Mouse (Mus musculus) 3134 (cell line): Measurements from ENCODE around the gene Thrap3.
A peak's percentile ranks its signal among the peaks of the same experiment; 100 is the strongest.
"Not testable (repeated sequence)": the region's sequence is repeated elsewhere in the genome, so short reads cannot be mapped to it uniquely, and the experiment has no call there.

Experiments used
- DNase-seq: peaks from one replicate; pipeline ENCODE4 v3.0.0-alpha.2; 2011; ENCODE audit warnings: low spot score; ENCODE audit not compliant: insufficient read length; ENCODE audit errors: extremely low read depth

Gene Thrap3

DNA sequence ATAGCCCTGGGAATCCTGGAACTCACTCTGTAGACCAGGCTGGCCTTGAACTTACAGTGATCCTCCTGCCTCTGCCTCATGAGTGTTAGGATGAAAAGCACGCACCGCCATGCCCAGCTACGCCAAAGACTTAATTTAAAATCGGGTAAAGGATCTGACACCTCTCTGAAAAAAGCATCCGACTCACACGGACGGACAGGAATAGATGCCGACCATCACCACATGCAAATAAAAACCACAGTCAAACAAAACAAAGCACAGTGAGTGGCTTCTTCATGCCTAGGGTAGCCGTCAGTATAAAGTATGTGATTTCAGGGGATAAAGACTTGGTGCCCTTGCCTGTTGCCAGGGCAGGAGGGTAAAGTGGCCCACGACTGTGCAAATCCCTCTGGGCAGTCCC, 17.5 kb upstream of the Thrap3 start:
- no peak for DNase-seq

DNA sequence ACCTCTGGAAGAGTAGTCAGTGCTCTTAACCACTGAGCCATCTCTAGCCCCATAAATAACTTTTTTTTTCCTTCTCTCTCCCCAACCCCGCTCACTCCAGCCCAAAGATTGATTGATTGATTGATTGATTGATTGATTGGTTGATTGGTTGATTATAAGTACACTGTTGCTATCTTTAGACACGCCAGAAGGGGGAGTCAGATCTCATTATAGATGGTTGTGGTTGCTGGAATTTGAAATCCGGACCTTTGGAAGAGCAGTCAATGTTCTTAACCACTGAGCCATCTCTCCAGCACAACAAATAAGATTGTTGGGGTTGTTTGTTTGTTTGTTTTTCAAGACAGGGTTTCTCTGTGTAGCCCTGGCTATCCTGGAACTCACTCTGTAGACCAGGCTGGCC, 17.0 kb upstream of the Thrap3 start:
- DNase-seq = not testable (repeated sequence)

DNA sequence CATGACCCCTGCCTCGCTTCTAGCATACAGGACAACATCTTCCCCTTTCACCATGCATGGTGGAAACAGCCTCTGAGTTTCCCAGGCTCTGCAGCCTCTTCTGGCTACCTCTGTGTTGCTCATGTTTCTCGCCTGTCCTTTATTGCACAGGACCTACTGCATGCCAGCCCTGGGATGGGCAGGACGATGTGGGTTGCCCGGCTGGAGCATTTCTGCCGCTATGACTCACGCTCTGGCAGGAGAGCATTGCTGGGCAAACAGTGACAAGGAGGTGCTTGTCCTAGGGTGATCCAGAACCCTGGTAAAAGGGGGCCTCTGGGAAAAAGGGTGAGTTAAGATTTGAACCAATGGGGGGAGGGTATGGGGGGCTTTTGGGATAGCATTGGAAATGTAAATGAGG, 15.2 kb upstream of the Thrap3 start:
- DNase-seq = peak; percentile 80

DNA sequence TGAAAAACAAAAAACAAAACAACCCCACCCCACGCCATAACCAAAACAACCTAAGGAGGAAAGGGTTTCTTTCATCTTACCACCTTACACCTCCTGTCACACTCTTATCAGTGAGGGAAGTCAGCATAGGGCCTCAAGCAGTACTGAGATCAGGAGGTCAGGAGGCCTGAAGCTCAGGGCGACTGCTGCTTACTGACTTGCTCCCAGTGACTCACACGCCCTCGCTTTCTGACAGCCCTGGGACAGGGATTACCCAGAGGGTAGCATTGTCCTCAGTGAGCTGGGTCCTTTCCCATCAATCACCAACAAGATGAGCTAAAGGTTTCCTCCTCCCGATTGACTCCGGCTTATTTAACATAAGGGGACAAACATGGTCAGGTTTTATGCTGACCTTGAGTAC, 4.5 kb upstream of the Thrap3 start:
- no peak for DNase-seq

DNA sequence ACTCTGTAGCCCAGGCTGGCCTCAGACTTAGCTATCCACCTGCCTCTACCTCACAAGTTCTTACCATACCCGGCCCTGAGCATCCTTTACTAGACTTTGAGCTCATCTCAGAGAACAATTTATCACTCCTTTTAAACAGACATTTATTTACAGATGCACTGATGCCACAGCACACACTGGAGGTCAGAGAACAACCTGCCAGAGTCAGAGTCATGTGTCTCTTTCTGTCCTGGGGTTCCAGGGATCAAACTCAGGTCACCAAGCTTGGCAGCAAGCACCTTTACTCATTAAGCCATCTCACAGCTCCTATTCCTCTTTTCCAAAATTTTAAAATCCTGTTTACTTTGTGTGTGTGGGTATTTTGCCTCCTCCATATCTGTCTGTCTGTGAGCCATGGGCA, 2.8 kb upstream of the Thrap3 start:
- no peak for DNase-seq

DNA sequence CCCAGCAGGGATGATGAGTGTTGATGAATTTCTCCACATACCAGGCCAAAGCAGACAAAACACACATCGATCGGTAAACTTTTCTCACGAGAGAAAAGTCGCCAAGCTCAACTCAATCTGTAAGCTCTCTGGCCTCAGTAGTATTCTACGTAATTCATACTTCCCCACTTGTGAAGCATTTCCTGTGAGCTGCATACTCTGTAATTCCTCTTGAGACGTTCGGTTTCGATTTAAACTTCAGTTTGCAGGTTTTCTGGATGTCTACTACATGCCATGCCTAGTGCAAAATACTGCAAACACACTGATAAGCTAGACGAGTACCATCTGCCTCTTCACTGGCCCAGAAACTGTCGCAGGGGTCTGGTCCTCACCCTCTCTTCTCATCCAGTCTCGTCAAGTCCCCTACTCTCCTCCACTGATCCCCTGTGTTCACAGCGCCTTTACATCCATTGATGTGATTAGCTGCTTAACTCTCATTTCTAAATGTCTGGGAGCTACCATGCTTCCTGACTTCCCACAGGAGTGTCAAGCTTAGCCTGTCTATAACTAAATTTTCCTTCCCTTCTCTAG, 2.2 kb upstream of the Thrap3 start:
- DNase-seq = no peak

DNA sequence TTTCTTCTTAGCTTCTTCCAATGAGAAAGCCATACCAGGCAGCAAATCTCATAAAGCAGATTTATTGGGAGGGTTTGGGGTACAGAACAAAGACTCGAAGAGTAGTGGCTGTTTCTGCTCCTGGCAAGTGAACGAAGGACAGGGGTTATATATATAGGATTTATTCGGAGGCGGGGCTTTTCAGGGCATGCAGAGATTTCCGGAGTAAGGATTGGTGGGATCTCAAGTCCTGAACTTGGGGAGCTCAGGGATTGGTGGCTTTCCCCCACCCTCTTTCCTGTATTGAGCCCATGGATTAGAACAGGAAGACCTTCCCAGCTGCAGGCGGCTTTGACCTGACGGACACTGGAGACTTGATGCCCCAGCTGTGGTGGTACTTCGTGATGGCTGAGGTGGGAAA, 1.5 kb upstream of the Thrap3 start:
- DNase-seq = no peak

DNA sequence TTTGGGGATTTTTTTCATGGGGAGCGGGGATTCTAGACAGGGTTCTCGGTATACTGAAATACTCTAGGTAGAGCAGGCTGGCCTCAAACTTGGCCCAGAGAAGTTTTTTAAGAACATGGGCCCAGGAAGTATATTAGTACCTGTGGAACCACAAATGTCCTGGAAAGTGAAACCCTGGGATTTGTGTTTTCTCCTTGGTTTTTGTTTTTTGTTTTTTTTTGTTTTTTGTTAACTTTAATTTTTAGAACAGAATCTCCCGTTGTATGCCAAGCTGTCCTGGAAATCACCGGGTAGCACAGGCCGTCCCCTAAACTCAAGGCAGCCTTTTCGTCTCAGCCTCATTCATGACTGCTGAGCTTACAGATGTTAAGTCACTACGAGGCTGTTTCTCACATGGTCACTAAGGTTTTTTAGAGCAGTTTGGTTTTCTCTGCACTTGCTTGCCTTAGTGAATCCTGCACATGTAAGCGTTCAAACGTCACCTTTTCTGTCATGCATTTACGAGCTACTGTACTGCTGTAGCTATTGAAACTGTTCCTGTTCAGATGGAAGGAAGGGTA, 856 bp upstream of the Thrap3 start:
- DNase-seq = no peak

DNA sequence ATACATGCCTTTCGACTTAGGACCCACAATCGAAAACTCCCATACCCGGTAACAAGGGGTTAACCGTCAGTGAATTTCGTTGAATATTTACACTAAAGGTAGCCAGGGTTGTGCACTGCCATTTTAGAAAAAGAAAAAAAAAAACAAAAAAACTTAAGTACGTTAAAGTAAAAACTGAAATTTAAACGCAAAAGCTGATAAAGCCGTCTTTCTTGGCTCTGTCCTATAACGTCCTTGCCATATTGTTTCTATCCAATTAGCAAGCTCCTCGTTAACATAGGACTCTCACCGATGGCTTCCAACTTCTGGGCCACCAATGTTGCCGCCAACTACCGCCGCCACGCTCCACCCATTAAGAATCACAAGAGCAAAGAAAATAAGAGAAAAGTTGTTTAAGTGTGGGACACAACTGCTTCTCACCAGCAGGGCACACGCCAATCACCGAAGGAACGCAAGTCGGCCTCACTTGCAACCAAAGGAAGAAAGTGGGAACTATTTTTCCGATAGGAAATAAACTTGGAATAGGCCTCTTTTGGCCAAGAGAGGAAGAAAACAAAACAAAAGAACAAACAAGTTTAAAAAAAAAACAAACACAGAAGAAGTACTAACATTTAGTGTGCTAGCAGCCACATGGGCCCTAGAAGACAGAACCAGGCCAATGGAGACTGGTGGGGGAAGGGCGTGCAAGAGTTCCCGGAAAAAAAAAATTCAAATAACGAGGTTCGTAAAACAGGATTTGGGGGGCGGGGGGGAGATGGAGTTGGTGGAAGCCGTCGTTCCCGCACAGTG, 852 bp downstream of the Thrap3 start:
- DNase-seq = no peak

DNA sequence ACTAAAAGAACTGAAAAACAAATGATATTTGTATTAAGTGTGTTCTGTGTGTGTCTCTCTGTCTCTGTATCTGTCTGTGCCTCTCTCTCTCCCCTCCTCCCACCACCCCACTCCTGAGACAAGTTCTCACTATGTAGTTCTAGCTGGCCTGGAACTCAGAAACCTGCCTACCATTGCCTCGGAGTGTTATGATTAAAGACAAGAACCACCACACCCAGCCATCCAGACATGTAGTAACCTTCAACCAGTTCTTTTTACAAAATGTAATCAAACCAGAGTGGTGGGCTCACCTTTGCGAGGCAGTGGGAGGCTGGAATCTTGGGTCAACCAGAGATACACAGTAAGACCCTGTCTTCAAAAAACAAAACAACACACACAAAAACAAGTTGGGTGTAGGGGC, 1.9 kb downstream of the Thrap3 start:
- DNase-seq = no peak

DNA sequence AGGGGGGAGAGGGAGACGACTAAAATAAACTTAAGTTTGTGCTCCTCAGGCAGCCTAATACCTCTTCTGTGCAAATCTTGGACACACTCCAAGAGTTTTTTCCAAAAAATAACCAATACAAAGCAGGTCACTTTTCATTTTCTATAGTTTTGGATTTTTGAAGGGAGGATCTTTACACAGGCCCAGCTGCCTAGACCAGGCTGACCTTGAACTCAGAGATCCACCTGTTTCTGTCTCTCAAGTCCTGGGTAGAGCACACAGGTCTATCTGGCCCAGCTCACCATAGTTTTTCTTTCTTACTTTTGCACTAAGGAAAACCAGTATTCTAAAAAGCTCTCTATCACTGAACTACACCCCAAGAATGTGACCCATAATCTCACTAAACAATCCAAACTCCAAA, 2.5 kb downstream of the Thrap3 start:
- DNase-seq = no peak

DNA sequence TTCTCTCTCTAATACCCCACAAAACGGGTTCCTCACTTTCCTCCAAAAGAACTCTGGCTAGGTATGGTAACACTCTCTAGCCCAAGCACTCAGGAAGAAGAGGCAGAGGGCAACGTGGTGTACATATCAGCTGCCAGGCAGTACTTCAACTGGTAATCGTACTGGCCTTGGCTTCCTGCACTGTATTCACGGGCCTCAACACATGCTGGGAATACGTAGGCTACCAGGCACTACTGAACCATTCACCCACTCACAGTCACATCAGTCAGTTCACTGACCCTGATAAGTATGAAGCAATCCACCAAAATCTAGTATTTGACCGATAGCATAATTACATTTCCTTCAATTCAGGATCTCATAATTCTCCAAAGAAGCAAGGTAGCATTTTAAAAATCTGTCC, 3.0 kb downstream of the Thrap3 start:
- no peak for DNase-seq

DNA sequence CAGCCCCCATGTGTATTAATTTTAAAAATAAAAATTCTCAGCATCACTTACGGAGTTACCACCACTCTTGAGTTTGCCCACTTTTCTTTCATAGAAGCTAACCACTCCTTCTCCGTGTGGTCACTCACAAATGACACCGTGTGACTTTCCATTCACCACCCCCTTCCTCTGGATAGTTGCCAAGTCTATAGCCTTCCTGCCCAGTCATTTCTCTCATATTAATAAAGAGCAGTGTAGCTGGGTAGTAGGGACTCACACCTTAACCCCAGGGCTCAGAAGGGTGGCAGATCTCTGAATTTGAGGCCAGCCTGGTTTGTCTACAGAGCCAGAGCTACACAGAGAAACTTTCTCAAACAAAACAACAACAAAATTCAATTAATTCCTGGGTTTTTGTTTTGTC, 5.1 kb downstream of the Thrap3 start:
- no peak for DNase-seq

DNA sequence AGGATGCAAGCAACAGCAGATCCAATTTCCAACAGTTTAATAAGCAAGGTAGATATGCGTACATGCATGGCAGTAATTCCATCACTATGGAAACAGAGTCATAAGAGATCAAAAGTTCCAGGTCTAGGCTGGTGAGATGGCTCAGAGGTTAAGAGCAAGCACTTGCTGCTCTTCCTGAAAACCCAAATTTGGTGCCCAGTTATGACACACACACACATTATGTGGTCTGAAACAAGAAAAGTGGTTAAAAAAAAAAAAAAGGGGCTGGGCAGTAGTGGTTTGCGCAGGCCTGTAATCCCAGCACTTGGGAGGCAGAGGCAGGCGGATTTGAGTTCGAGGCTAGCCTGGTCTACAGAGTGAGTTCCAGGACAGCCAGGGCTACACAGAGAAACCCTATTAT, 7.6 kb downstream of the Thrap3 start:
- no peak for DNase-seq

DNA sequence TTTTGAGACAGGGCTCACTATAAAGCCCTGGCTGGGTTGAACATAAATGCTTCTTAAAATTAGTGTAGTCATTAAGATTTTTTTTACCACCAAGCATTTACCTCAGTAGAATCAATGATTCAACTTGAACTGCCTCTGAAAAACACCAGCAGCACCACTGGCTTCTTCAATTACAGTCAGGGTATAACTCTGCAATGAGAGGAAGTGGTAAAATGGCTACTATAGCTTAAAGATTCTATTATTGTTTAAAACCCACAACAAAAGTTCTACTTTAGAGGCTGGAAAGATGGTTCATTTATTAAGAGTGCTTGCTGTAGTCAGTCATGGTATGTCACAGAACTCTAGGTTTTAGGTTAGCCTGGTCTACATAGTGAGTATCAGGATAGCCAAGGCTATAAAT, 8.3 kb downstream of the Thrap3 start:
- DNase-seq = no peak

DNA sequence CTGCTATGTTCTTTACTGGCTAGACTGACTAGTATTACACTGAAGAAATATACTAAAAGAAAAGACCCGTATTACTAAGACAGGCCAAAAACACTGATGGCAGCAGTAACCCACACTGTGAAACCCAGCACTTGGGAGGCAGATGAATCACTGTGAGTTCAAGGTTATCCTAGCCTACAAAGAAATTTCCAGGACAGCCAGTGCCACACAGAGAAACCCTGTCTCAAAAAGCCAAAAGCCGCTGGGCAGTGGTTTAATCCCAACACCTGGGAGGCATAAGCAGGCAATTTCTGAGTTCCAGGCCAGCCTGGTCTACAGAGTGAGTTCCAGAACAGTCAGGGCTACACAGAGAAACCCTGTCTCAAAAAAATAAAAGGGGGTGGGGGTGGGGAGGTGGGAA, 11.9 kb downstream of the Thrap3 start:
- no peak for DNase-seq

DNA sequence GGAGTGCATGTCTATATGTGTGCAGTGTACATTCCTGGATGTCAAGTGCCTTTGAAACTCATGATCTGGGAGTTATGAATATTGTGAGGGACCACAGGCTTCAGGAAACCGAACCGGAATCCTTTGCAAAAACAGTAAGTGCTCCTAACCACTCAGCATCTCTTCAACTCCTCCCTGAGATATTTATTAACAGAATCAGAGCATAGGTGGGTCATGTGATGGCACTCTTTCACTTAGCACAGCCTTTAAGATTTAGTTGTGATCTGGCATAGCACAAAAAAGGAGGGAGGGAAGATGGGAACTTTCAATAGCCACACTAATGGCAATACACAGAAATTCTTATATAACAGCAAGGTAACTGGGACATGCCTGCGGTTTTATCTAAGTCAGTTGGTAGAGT, 15.5 kb downstream of the Thrap3 start:
- no peak for DNase-seq

DNA sequence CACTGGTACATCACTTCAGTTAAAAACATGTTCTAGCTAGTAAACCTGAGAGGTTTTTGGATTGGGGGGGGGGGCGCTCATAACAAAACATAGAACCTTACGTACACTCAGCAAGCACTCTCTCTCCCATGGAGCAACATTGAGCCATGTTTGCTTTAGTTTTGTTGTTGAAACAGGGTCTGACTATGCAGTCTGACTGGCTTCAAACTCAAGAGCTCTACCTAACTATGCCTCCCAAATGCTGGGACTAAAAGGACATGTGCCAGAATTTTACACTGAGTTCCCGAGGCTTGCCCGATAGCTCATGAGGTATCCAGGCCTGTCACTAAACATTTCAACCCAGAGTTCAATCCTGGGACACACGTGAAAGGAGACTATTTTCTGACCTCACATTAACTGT, 19.5 kb downstream of the Thrap3 start:
- DNase-seq = no peak

DNA sequence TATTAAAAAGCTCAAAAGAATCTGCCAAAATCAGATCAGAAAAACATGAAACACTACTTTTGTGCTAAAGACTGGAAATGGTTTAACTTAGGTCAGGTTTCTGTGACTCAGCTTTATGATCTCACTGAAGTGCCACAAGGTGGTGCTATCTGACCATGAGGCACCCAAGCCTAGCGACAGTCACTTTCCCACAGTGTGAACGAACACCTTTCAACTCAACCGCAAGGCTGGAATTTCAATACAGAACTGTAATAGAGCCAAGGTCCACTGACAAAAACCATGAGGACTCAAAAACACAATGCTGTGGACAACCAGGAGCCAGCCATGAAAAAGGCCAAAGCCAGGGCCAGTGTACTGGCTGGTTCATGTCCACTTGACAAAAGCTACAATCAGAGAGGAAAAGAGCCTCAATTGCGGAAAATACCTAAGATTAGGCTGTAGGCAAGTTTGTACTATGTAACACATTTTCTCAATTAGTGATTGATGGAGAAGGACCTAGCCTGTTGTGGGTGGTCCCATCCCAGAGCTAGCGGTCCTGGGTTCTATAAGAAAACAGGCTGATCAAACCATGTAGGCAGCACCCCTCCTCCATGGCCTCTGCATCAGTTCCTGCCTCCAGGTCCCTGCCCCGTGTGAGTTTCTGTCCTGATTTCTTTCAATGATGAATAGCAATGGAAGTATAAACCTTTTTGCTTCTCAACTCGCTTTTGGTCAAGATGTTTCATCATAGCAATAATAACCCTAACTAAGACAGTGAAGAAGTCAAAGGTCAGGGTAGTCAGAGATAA, 21.2 kb downstream of the Thrap3 start:
- DNase-seq = no peak

DNA sequence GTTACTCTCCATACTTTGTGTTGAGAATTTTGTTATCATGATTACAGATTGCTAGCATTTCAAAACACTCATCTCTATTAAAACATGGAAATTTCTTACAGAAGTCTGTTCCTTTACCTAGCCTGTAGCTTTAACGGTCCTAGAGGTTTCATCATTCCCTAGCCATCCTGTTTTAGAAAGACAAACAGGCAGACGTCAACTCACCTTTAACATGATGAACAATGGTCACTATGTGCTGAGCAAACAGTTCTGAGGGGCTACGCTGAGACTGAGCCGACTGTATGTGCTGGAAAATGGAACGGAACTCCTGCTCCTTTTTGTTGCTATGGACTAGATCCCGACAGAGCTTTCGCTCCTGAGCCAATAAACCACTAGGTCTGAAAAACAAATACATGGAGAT, 26.6 kb downstream of the Thrap3 start:
- not testable (repeated sequence) for DNase-seq

DNA sequence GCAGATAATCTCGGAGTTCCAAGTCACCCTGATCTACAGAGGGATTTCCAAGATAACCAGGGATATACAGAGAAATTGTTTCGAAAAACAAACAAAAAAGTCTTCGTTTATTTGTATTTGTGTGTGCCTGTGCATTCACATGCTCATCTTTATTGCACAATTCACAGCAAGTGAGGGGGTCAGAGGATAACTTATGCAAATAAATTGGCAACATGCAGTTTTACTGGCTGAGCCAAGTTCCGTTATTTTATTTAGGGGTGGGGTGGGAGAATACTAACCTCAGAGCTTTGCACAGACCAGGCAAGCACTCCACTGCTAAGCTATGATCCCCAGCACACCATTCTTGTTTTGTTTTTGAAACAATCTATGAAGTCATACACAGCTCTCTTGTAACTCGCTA, 28.8 kb downstream of the Thrap3 start:
- no peak for DNase-seq

DNA sequence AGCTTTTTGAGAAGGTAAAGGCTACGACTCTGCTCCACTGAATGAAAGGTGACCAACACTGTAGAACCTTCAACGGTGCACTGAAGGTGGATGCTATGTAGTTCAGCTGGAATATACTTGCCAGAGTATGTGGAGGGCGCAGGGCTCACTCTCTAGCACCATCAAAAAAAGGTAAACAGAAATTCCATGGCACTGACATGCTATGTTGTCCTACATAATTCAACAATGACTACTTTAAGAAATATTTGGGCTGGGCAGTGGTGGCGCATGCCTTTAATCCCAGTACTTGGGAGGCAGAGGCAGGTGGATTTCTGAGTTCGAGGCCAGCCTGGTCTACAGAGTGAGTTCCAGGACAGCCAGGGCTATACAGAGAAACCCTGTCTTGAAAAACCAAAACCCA, 31.8 kb downstream of the Thrap3 start:
- DNase-seq = not testable (repeated sequence)
